8 mouse cellular contexts compared by ENCODE assay signal in genomic region chr10:59703060-59703760, GRCm38 (mm10). TPM values are rescaled to one million over a fixed set of nuclear protein-coding genes. Genes with fewer than 3 reads are reported as not detected.
A peak's percentile ranks its signal among the peaks of the same experiment; 100 is the strongest.
DNase-seq lines count a peak whose midpoint lies in the region; ATAC-seq and TF ChIP-seq lines count a peak whose summit lies in the region.

No protein-coding gene starts in this region.

- ATAC-seq in embryonic facial prominence, embryonic 11.5 days (replicated peaks; ENCODE audit: insufficient number of reproducible peaks, low FRiP score, low TSS enrichment, low read depth), result no peak
- 0 out of 2 replicates have a peak, but pooled peaks have one; percentile 10 for ATAC-seq in intestine, embryonic 16.5 days
- ATAC-seq in neural tube, embryonic 13.5 days (ENCODE audit: low read depth), result peak; percentile 12; the same call in 1 of the 2 replicates

- no peaks in the 10 kb centered on the region for H3K36me3 ChIP-seq in embryonic facial prominence, embryonic 11.5 days (replicated peaks; ENCODE audit: control insufficient read depth, insufficient read depth, low read depth, low read length)
- no peaks in the 10 kb centered on the region for H3K36me3 ChIP-seq in intestine, embryonic 16.5 days (ENCODE audit: control insufficient read depth, insufficient read depth, low read length)
- H3K36me3 ChIP-seq in neural tube, embryonic 13.5 days, result no peaks in the 10 kb centered on the region

- peak overlapping the region; percentile 43 for H3K9ac ChIP-seq in embryonic facial prominence, embryonic 11.5 days (replicated peaks; ENCODE audit: low read length)
- peak overlapping the region; percentile 79 for H3K9ac ChIP-seq in intestine, embryonic 16.5 days (ENCODE audit: low read depth, low read length)
- peak overlapping the region; percentile 78 for H3K9ac ChIP-seq in neural tube, embryonic 13.5 days

- no peaks in the 10 kb centered on the region for H3K9me3 ChIP-seq in embryonic facial prominence, embryonic 11.5 days (replicated peaks; ENCODE audit: control insufficient read depth, low read length)
- no peaks in the 10 kb centered on the region for H3K9me3 ChIP-seq in intestine, embryonic 16.5 days (ENCODE audit: control insufficient read depth, low read length)
- H3K9me3 ChIP-seq in neural tube, embryonic 13.5 days, result no peaks in the 10 kb centered on the region

- intact Hi-C loops in left cerebral cortex, postnatal 25 days (cut with DNase I), result loop anchor here (2.0 to 5.0 kb wide), 4 partner anchors 86 to 381 kb away; partner anchors contain the start of genes Gm10322, Mcu and P4ha1

- H3K4me3 ChIP-seq in lung, adult 2 months (replicated peaks; ENCODE audit: extremely low read depth, low read depth, low read length), result peak overlapping the region; percentile 81
- peak overlapping the region; percentile 45 for H3K4me3 ChIP-seq in embryonic facial prominence, embryonic 11.5 days (ENCODE audit: low read depth, low read length)
- peak overlapping the region; percentile 77 for H3K4me3 ChIP-seq in intestine, embryonic 16.5 days (ENCODE audit: low read length)
- peak overlapping the region; percentile 63 for H3K4me3 ChIP-seq in neural tube, embryonic 13.5 days

- TF ChIP-seq POLR2A in lung, adult 2 months (IDR thresholded peaks at IDR 0.05; ENCODE audit: borderline replicate concordance, extremely low read depth, low read depth, low read length), result no peak

- WGBS in lung, adult 2 months, result 6% methylated on average over 15 of the region's 15 CpGs
- WGBS in embryonic facial prominence, embryonic 11.5 days, result 10% methylated on average over 15 of the region's 15 CpGs
- 5% methylated on average over 15 of the region's 15 CpGs for WGBS in intestine, embryonic 16.5 days
- WGBS in neural tube, embryonic 13.5 days, result 13% methylated on average over 15 of the region's 15 CpGs

- no peaks in the 10 kb centered on the region for H3K27me3 ChIP-seq in embryonic facial prominence, embryonic 11.5 days (ENCODE audit: control insufficient read depth, insufficient read depth, low read length)
- no peaks in the 10 kb centered on the region for H3K27me3 ChIP-seq in intestine, embryonic 16.5 days (replicated peaks; ENCODE audit: control insufficient read depth, insufficient read depth, low read length)
- no peaks in the 10 kb centered on the region for H3K27me3 ChIP-seq in neural tube, embryonic 13.5 days

- no peak for TF ChIP-seq CTCF in lung, adult 2 months (IDR thresholded peaks at IDR 0.05; ENCODE audit: insufficient read depth, low read length)

- H3K27ac ChIP-seq in embryonic facial prominence, embryonic 11.5 days (replicated peaks; ENCODE audit: low read depth, low read length), result no peak overlapping the region
- peak overlapping the region; percentile 68 for H3K27ac ChIP-seq in intestine, embryonic 16.5 days (ENCODE audit: low read length)
- peak overlapping the region; percentile 79 for H3K27ac ChIP-seq in neural tube, embryonic 13.5 days (replicated peaks)

- no peak for DNase-seq in lung, adult 2 months
- DNase-seq in lung, postnatal 14 days, result no peak
- peak; percentile 14 for DNase-seq in embryonic facial prominence, embryonic 11.5 days (ENCODE audit: low spot score)
- no peak for DNase-seq in yolk sac, embryonic 10.5 days (ENCODE audit: low spot score)
- DNase-seq in spleen, postnatal 4 days (ENCODE audit: low spot score in 2 of 2), result no peak
- no peak for DNase-seq in left cerebral cortex, postnatal 25 days (ENCODE audit: low spot score in 2 of 2)

- peak overlapping the region; percentile 51 for H3K4me2 ChIP-seq in embryonic facial prominence, embryonic 11.5 days (ENCODE audit: low read depth, low read length)
- peak overlapping the region; percentile 78 for H3K4me2 ChIP-seq in intestine, embryonic 16.5 days (ENCODE audit: low read depth, low read length)
- peak overlapping the region; percentile 80 for H3K4me2 ChIP-seq in neural tube, embryonic 13.5 days

- 0 out of 2 replicates have a peak, but pooled peaks cover 3% of the 10 kb centered on the region for H3K4me1 ChIP-seq in lung, adult 2 months (ENCODE audit: control insufficient read depth, insufficient read depth, low read length)
- no peaks in the 10 kb centered on the region for H3K4me1 ChIP-seq in embryonic facial prominence, embryonic 11.5 days (ENCODE audit: control insufficient read depth, insufficient read depth, low read length)
- peaks cover 5% of the 10 kb centered on the region for H3K4me1 ChIP-seq in intestine, embryonic 16.5 days (ENCODE audit: control insufficient read depth, insufficient read depth, low read length)
- H3K4me1 ChIP-seq in neural tube, embryonic 13.5 days (replicated peaks), result peaks cover 14% of the 10 kb centered on the region

RNA-seq across cellular contexts. Expression of gene Micu1, which starts 0.9 kb away (rescaled TPM):
- polyA plus RNA-seq in lung, adult 2 months (2012; rRNA removed), result 46.2 and 76.8 TPM in 2 replicates
- polyA plus RNA-seq in embryonic facial prominence, embryonic 11.5 days (2014; fragmentation: Nextera tagmentation; extraction: Ambion mirVana), result 52.6 and 53.8 TPM in 2 replicates
- polyA plus RNA-seq in intestine, embryonic 16.5 days (2015; fragmentation: Nextera tagmentation; extraction: Ambion mirVana), result 80.8 and 82.1 TPM in 2 replicates
- polyA plus RNA-seq in neural tube, embryonic 13.5 days (2015; fragmentation: Nextera tagmentation; extraction: Ambion mirVana), result 84.1 and 87.9 TPM in 2 replicates
- total RNA-seq in left cerebral cortex, postnatal 25 days (2021), result 10 to 100 TPM; 83.7 to 86.1 TPM
